Mouse (Mus musculus): ENCODE measurements at regions not wholly inside any gene's neighbourhood (a gene's known extent, or its start where the extent isn't known, plus 50 kb on each side); places are given as distances from the start of the nearest gene placed in this dataset.

DNA sequence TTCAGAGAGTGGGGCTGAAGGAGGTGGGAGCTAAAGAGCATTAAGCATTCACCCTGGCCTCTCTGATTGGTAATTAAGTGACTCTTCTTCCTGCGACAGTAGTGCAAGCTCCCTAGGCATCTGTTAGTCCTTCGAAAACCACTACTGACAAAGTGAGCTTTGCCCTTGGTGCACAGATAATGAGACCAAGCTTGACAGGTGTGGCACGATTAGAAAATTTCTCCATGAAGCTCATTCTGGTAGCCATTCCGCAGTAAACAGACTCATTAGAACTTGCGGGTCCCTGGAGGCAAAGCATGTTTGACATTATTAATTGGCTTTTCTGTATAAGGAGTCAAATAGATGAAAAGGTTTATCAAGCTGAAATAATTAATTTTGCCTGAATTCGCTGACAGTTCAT lies 285.8 kb downstream of the Insig2 start:
- TF ChIP-seq CTCF (IDR thresholded peaks at IDR 0.05; ENCODE audit: extremely low read depth, insufficient read depth, insufficient read length, insufficient replicate concordance), result no peak
- no peak for TF ChIP-seq POLR2A (IDR thresholded peaks at IDR 0.05; ENCODE audit: low read depth, low read length)
